Mouse (Mus musculus) thymus, adult 2 months (tissue): Measurements from ENCODE around the gene Tmem274.

Experiments
- CTCF ChIP-seq: fragments of 200-500 bp; IDR thresholded peaks from 2 replicates; pipeline ENCODE4 v1.5.1; 2012; ENCODE audit warnings: mild to moderate bottlenecking, control low read depth, low read length, moderate library complexity, borderline replicate concordance; ENCODE audit not compliant: control insufficient read depth, poor library complexity, insufficient read depth; ENCODE audit errors: extremely low read depth
- POLR2A ChIP-seq: fragments of 200-500 bp; IDR thresholded peaks from 2 replicates; pipeline ENCODE4 v1.6.1; 2012; ENCODE audit warnings: mild to moderate bottlenecking, low read length, control low read depth, moderate library complexity; ENCODE audit not compliant: control insufficient read depth, poor library complexity, insufficient read depth; ENCODE audit errors: extremely low read depth

DNA sequence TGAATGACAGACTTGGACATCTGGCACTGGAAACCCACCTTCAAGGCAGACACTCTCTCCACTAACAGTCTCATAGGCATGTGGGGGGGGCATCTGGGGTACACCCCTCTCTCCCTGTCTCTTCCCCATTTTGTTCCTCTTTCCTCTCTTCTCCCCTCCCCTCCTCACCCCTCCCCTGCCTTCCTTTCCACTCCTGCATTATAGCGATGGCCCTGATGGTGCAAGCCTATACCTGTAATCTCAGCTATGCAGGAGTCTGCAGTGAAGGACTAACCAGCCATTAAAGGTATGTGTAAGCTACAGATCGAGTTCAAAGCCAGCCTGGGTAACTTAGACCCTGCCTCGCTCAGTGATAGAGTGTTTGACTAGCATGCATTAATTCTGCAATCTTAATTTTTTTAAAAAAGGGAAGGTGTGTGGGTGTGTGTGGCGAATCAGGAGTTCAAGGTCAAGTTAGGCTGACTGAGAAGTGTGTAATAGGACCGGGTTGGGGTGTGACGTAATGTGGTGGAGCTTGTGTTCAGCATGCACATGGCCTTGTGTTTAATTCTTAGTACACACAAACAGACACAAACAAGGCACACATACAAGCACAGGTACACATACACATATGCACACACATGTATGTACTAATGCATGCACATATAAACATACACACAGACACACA is 14.7 kb upstream of the Tmem274 start:
- TF ChIP-seq CTCF (no peak), POLR2A (no peak)
